Mouse (Mus musculus) limb, embryonic 13.5 days (tissue): ENCODE results near the gene Tyw1. TPM values are rescaled to one million over a fixed set of nuclear protein-coding genes. Genes with fewer than 3 reads are reported as not detected.

Experiments
- ATAC-seq: fragments of 200-750 bp; cut with Nextera tagmentation; 2 replicates; pipeline ENCODE4 v1.8.0; 2017; ENCODE audit warnings: low read depth, moderate number of reproducible peaks, moderate TSS enrichment; ENCODE audit not compliant: low FRiP score
- H3K27ac ChIP-seq: fragments of 300-500 bp; sonication (generic); 2 replicates; pipeline ENCODE4 v1.5.1; 2015; ENCODE audit warnings: inconsistent platforms, mild to moderate bottlenecking, moderate library complexity
- H3K27me3 ChIP-seq: fragments of 300-500 bp; sonication (generic); 2 replicates; pipeline ENCODE4 v1.6.1; 2015; ENCODE audit warnings: mild to moderate bottlenecking, inconsistent platforms
- H3K36me3 ChIP-seq: fragments of 300-500 bp; sonication (generic); 2 replicates; pipeline ENCODE4 v1.6.1; 2015; ENCODE audit warnings: inconsistent platforms, mild to moderate bottlenecking, moderate library complexity
- H3K4me1 ChIP-seq: fragments of 300-500 bp; sonication (generic); 2 replicates; pipeline ENCODE4 v1.6.1; 2015; ENCODE audit warnings: inconsistent platforms
- H3K4me2 ChIP-seq: fragments of 300-500 bp; sonication (generic); replicated peaks from 2 replicates; pipeline ENCODE4 v1.6.1; 2015; ENCODE audit warnings: inconsistent platforms, mild to moderate bottlenecking, moderate library complexity
- H3K4me3 ChIP-seq: fragments of 300-500 bp; sonication (generic); 2 replicates; pipeline ENCODE4 v1.5.1; 2015; ENCODE audit warnings: moderate library complexity, mild to moderate bottlenecking, inconsistent platforms
- H3K9ac ChIP-seq: fragments of 300-500 bp; sonication (generic); 2 replicates; pipeline ENCODE4 v1.6.1; 2015; ENCODE audit warnings: mild to moderate bottlenecking, inconsistent platforms
- H3K9me3 ChIP-seq: fragments of 300-500 bp; sonication (generic); 2 replicates; pipeline ENCODE4 v1.6.1; 2016; ENCODE audit warnings: inconsistent platforms
- WGBS: fragments of 180-500 bp; shearing (Covaris S2); methylation state at CpG from one replicate; pipeline ENCODE4 v1.1.7; 2015; 5-methylcytosine and 5-hydroxymethylcytosine counted together
- polyA plus RNA-seq: library from polyadenylated mRNA; unstranded; fragments of >200 nt; fragmentation: Nextera tagmentation; extraction: Ambion mirVana; gene quantifications from 2 replicates; pipeline ENCODE4 v1.2.1, GENCODE M21; 2015

Gene Tyw1
- polyA plus RNA-seq, 1 experiment from 2014 or later, result 28.2 TPM

DNA sequence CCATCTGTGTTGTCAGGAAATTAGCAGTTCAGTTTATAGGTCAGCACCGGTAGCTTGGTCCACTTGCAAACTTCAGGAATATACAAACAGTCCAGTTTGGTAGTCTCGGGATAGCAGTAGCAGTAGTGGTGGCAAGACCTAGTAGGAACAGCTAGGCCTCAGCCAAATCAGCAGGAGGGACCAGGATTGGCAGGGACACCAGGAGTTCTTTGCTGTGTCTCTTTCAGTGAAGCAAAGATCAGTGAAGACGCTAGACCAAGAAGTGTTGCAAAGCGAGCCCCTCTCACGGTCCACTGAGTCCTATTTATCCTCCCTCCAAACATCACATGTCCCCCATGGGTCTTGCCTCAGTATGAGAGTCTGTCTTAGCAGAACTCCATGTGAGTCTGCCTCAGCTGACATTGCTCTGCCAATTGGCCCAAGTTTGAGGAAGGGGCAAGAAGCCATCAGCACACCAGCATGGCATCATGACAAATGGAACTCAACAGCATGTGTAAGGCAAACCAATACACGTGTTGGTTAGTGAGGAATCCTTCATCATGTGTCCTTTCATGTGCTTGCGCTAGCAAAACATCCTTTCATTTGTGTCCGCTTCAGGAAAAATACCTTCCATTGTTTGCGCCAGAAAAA, 43.5 kb downstream of the Tyw1 start:
- Histone ChIP-seq H3K4me3 (no peak overlapping the region), H3K27me3 (no peaks in the 10 kb centered on the region), H3K9ac (no peak overlapping the region), H3K4me1 (no peaks in the 10 kb centered on the region), H3K4me2 (no peak overlapping the region), H3K9me3 (no peaks in the 10 kb centered on the region), H3K27ac (no peak overlapping the region), H3K36me3 (peaks cover 71% of the 10 kb centered on the region)
- 93% methylated on average over 9 of the region's 9 CpGs for WGBS
- no peak for ATAC-seq

GRCm38 (mm10) chr5:130299526-130299925, 44.1 kb downstream of the Tyw1 start:
- Histone ChIP-seq H3K9me3 (no peaks in the 10 kb centered on the region), H3K4me2 (no peak overlapping the region), H3K27me3 (no peaks in the 10 kb centered on the region), H3K9ac (no peak overlapping the region), H3K4me3 (no peak overlapping the region), H3K27ac (no peak overlapping the region), H3K36me3 (peaks cover 72% of the 10 kb centered on the region), H3K4me1 (no peaks in the 10 kb centered on the region)
- no peak for ATAC-seq
- WGBS, result 89% methylated on average over 8 of the region's 8 CpGs

- ATAC-seq, result no peak
These were observed 48.2 kb downstream of the Tyw1 start for GRCm38 (mm10) chr5:130303611-130304010.

GRCm38 (mm10) chr5:130307921-130308320, 52.5 kb downstream of the Tyw1 start:
- H3K4me3 ChIP-seq, result no peak overlapping the region
- H3K9ac ChIP-seq, result no peak overlapping the region
- no peak overlapping the region for H3K27ac ChIP-seq
- no peaks in the 10 kb centered on the region for H3K27me3 ChIP-seq
- H3K4me2 ChIP-seq, result no peak overlapping the region
- H3K9me3 ChIP-seq, result no peaks in the 10 kb centered on the region
- H3K36me3 ChIP-seq, result peaks cover 41% of the 10 kb centered on the region
- 59% methylated on average over 7 of the region's 7 CpGs for WGBS
- H3K4me1 ChIP-seq, result no peaks in the 10 kb centered on the region
- ATAC-seq, result no peak

More at GRCm38 (mm10) chr5:130303611-130304010, 48.2 kb downstream of the Tyw1 start:
- WGBS, result 87% methylated on average over 6 of the region's 6 CpGs
- no peaks in the 10 kb centered on the region for H3K4me1 ChIP-seq
- no peak overlapping the region for H3K4me3 ChIP-seq
- H3K4me2 ChIP-seq, result no peak overlapping the region
- peaks cover 68% of the 10 kb centered on the region for H3K36me3 ChIP-seq
- no peak overlapping the region for H3K9ac ChIP-seq
- H3K9me3 ChIP-seq, result no peaks in the 10 kb centered on the region
- no peak overlapping the region for H3K27ac ChIP-seq
- no peaks in the 10 kb centered on the region for H3K27me3 ChIP-seq

DNA sequence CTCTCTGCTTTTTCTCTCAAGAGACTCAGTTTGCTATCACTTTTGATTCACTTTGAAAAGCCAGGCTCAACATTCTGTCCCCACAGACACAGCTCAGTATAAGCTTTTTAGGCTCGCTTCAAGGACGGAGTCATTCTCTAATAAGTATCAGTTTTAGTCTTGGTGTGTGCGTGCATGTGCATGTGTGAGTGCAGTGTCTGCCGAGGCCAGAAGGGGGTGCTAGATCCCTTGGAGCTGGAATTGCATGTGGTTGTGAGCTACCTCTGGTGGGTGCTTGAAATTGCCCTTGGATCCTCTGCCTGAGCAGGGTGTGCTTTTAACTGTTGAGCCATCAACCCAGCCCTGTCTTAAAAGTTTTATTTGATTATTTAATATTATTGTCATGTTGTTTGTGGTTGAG, 54.7 kb downstream of the Tyw1 start:
- Histone ChIP-seq H3K9ac (no peak overlapping the region), H3K27ac (no peak overlapping the region), H3K4me3 (no peak overlapping the region), H3K9me3 (no peaks in the 10 kb centered on the region), H3K36me3 (peaks cover 35% of the 10 kb centered on the region), H3K4me2 (no peak overlapping the region), H3K4me1 (no peaks in the 10 kb centered on the region), H3K27me3 (no peaks in the 10 kb centered on the region)
- ATAC-seq, result no peak
- WGBS, result 95% methylated on average over 4 of the region's 4 CpGs

DNA sequence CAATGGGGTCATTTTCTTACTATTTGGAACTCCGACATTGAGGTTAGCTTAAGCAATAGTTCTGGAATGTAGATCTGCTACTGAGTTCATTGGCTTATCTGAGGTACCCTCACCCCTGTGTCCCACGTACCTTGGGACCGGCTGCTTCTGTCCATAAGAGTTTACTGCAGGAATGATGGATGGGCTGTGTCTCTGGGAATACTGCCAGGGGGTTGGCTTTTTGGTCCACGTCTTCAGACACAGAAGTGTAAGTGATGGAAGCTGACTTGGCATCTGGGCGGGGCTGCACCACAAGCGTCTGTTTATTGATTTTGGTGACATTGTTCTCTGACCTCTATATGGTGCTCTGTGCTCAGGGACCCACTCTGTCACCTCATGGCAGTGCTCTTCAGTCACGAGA, 55.4 kb downstream of the Tyw1 start:
- WGBS, result 78% methylated on average over 7 of the region's 7 CpGs
- ATAC-seq, result no peak
- H3K27me3 ChIP-seq, result no peaks in the 10 kb centered on the region
- H3K4me1 ChIP-seq, result no peaks in the 10 kb centered on the region
- H3K4me2 ChIP-seq, result no peak overlapping the region
- H3K9me3 ChIP-seq, result no peaks in the 10 kb centered on the region
- H3K27ac ChIP-seq, result no peak overlapping the region
- H3K4me3 ChIP-seq, result no peak overlapping the region
- H3K9ac ChIP-seq, result no peak overlapping the region
- H3K36me3 ChIP-seq, result peaks cover 31% of the 10 kb centered on the region

- H3K4me2 ChIP-seq, result no peak overlapping the region
- no peaks in the 10 kb centered on the region for H3K27me3 ChIP-seq
- no peak for ATAC-seq
- WGBS, result 57% methylated on average over 3 of the region's 3 CpGs
- no peaks in the 10 kb centered on the region for H3K9me3 ChIP-seq
- H3K9ac ChIP-seq, result no peak overlapping the region
- H3K27ac ChIP-seq, result no peak overlapping the region
- no peak overlapping the region for H3K4me3 ChIP-seq
- H3K36me3 ChIP-seq, result peaks cover 43% of the 10 kb centered on the region
- H3K4me1 ChIP-seq, result no peaks in the 10 kb centered on the region
These were observed 58.1 kb downstream of the Tyw1 start for GRCm38 (mm10) chr5:130313488-130313887.

DNA sequence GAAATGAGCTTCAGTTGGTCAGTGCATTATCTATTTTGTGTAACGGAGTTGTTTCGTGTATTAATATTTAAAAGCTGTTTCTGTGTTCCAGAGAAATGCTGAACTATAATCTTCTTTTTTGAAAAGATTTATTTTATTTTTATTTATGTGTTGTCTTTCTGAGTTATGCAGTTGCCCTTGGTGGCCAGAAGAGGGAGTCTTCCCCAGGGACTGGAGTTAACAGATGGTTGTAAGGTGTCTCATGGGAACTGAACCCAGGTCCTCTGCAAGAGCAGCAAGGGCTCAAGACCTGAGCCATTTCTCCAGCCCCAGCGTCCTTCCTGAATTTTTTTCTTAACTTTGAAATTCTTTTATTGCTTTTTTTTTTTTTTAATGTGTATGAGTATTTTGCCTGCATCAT, 59.5 kb downstream of the Tyw1 start:
- H3K4me3 ChIP-seq, result no peak overlapping the region
- no peak overlapping the region for H3K4me2 ChIP-seq
- H3K27ac ChIP-seq, result no peak overlapping the region
- 98% methylated on average over 3 of the region's 3 CpGs for WGBS
- H3K9ac ChIP-seq, result no peak overlapping the region
- no peak for ATAC-seq
- no peaks in the 10 kb centered on the region for H3K9me3 ChIP-seq
- no peaks in the 10 kb centered on the region for H3K27me3 ChIP-seq
- H3K4me1 ChIP-seq, result no peaks in the 10 kb centered on the region
- peaks cover 46% of the 10 kb centered on the region for H3K36me3 ChIP-seq

- H3K9me3 ChIP-seq, result no peaks in the 10 kb centered on the region
- WGBS, result 92% methylated on average over 9 of the region's 9 CpGs
- no peak overlapping the region for H3K27ac ChIP-seq
- H3K9ac ChIP-seq, result no peak overlapping the region
- no peaks in the 10 kb centered on the region for H3K27me3 ChIP-seq
- no peak overlapping the region for H3K4me2 ChIP-seq
- peaks cover 9% of the 10 kb centered on the region; the same call in 1 of the 2 replicates for H3K4me1 ChIP-seq
- peaks cover 44% of the 10 kb centered on the region for H3K36me3 ChIP-seq
- no peak for ATAC-seq
- no peak overlapping the region for H3K4me3 ChIP-seq
These were observed 60.9 kb downstream of the Tyw1 start for GRCm38 (mm10) chr5:130316321-130316720.

GRCm38 (mm10) chr5:130319783-130320182, 64.4 kb downstream of the Tyw1 start:
- Histone ChIP-seq H3K9ac (no peak overlapping the region), H3K4me3 (no peak overlapping the region), H3K36me3 (peaks cover 39% of the 10 kb centered on the region), H3K27me3 (no peaks in the 10 kb centered on the region), H3K27ac (no peak overlapping the region), H3K4me2 (no peak overlapping the region), H3K9me3 (peaks cover 6% of the 10 kb centered on the region), H3K4me1 (peaks cover 21% of the 10 kb centered on the region)
- WGBS, result 89% methylated on average over 5 of the region's 5 CpGs
- ATAC-seq, result no peak

DNA sequence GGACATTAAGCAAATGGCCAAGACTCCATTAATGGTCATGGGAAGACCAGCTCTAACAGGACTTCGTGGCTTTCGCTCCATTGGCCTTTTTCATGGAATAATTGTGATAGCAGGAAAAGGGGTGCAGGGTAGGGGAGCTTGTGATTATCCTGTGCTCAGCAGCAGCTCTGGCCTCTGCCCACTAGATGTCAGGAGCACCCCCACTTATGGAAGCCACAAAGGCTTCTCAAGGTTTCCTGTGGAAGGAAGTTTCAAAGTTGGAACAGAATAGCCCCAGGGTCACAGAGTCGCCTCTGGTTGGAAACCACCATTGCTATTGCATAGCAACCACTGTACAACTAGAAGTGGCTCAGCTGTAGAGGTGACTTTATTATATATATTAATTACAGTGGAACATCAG, 65.1 kb downstream of the Tyw1 start:
- H3K4me1 ChIP-seq, result peaks cover 21% of the 10 kb centered on the region
- H3K4me2 ChIP-seq, result no peak overlapping the region
- no peak overlapping the region for H3K27ac ChIP-seq
- H3K4me3 ChIP-seq, result no peak overlapping the region
- no peaks in the 10 kb centered on the region for H3K27me3 ChIP-seq
- H3K36me3 ChIP-seq, result peaks cover 41% of the 10 kb centered on the region
- H3K9me3 ChIP-seq, result peaks cover 7% of the 10 kb centered on the region
- 72% methylated on average over 3 of the region's 3 CpGs for WGBS
- H3K9ac ChIP-seq, result no peak overlapping the region
- ATAC-seq, result no peak

DNA sequence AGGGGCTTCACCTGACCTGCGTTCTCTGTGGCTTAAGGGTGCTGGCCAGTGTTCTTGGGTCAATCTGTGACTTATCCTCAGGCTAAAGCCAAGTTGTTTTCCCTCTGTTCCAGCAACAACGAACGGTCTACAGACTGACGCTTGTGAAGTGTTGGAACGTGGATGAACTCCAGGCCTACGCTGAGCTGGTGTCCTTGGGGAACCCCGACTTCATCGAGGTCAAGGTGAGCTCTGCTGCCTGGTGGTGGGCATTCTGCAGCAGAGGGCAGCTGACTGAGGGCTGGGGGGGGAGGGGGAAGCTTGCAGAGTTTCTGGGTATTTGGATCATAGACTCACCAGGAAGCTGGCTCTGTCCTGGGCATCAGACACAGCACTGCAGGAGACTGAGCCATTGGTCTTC, 70.1 kb downstream of the Tyw1 start:
- no peak overlapping the region for H3K4me3 ChIP-seq
- peaks cover 25% of the 10 kb centered on the region for H3K4me1 ChIP-seq
- no peak overlapping the region for H3K4me2 ChIP-seq
- no peak for ATAC-seq
- H3K27me3 ChIP-seq, result no peaks in the 10 kb centered on the region
- H3K36me3 ChIP-seq, result peaks cover 38% of the 10 kb centered on the region
- H3K9me3 ChIP-seq, result peaks cover 7% of the 10 kb centered on the region
- H3K9ac ChIP-seq, result no peak overlapping the region
- H3K27ac ChIP-seq, result no peak overlapping the region
- WGBS, result 95% methylated on average over 8 of the region's 8 CpGs

DNA sequence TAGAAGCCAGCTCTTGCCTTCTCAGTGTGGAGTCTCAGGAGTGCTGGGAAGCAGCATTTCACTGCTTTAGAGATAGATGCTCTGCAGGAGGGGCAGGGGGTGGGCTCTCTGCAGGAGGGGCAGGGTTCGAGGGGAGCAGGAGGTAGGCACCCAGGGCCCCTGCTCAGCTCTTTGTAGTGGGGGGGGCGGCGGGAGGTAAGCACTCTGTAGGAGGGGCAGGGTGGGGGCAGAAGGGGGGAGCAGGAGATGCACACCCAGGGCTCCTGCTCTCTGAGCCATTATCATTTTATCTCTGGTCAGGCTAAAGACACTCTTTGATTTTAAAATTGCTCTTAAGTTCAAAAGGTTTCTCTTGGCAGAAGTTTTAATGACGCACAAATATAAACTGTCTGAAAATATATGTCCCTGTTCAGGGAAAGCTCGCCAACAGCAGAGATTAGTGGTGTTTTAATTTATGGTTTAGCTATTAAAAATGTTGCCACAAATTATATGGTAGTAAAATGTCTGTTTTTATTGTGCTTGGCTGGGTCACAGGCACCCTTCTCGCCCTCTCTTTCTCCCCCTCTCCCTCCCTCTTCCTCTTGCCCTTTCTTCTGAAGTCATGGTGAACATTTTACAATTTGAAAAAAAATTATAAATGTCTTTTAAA, 72.3 kb downstream of the Tyw1 start:
- Histone ChIP-seq H3K36me3 (peaks cover 38% of the 10 kb centered on the region), H3K9ac (no peak overlapping the region), H3K27ac (no peak overlapping the region), H3K9me3 (peaks cover 7% of the 10 kb centered on the region), H3K4me2 (no peak overlapping the region), H3K27me3 (no peaks in the 10 kb centered on the region), H3K4me1 (peaks cover 4% of the 10 kb centered on the region; the same call in 1 of the 2 replicates), H3K4me3 (no peak overlapping the region)
- WGBS, result 38% methylated on average over 6 of the region's 6 CpGs
- ATAC-seq, result no peak
